Mouse (Mus musculus) limb, embryonic 13.5 days (tissue): ENCODE measurements around the gene Mvp. TPM values are rescaled to one million over a fixed set of nuclear protein-coding genes. Genes with fewer than 3 reads are reported as not detected.

Experiments
- ATAC-seq: fragments of 200-750 bp; cut with Nextera tagmentation; 2 replicates; pipeline ENCODE4 v1.8.0; 2017; ENCODE audit warnings: low read depth, moderate number of reproducible peaks, moderate TSS enrichment; ENCODE audit not compliant: low FRiP score
- H3K27ac ChIP-seq: fragments of 300-500 bp; sonication (generic); 2 replicates; pipeline ENCODE4 v1.5.1; 2015; ENCODE audit warnings: inconsistent platforms, mild to moderate bottlenecking, moderate library complexity
- H3K27me3 ChIP-seq: fragments of 300-500 bp; sonication (generic); 2 replicates; pipeline ENCODE4 v1.6.1; 2015; ENCODE audit warnings: mild to moderate bottlenecking, inconsistent platforms
- H3K36me3 ChIP-seq: fragments of 300-500 bp; sonication (generic); 2 replicates; pipeline ENCODE4 v1.6.1; 2015; ENCODE audit warnings: inconsistent platforms, mild to moderate bottlenecking, moderate library complexity
- H3K4me1 ChIP-seq: fragments of 300-500 bp; sonication (generic); 2 replicates; pipeline ENCODE4 v1.6.1; 2015; ENCODE audit warnings: inconsistent platforms
- H3K4me2 ChIP-seq: fragments of 300-500 bp; sonication (generic); replicated peaks from 2 replicates; pipeline ENCODE4 v1.6.1; 2015; ENCODE audit warnings: inconsistent platforms, mild to moderate bottlenecking, moderate library complexity
- H3K4me3 ChIP-seq: fragments of 300-500 bp; sonication (generic); 2 replicates; pipeline ENCODE4 v1.5.1; 2015; ENCODE audit warnings: moderate library complexity, mild to moderate bottlenecking, inconsistent platforms
- H3K9ac ChIP-seq: fragments of 300-500 bp; sonication (generic); 2 replicates; pipeline ENCODE4 v1.6.1; 2015; ENCODE audit warnings: mild to moderate bottlenecking, inconsistent platforms
- H3K9me3 ChIP-seq: fragments of 300-500 bp; sonication (generic); 2 replicates; pipeline ENCODE4 v1.6.1; 2016; ENCODE audit warnings: inconsistent platforms
- WGBS: fragments of 180-500 bp; shearing (Covaris S2); methylation state at CpG from one replicate; pipeline ENCODE4 v1.1.7; 2015; 5-methylcytosine and 5-hydroxymethylcytosine counted together
- polyA plus RNA-seq: library from polyadenylated mRNA; unstranded; fragments of >200 nt; fragmentation: Nextera tagmentation; extraction: Ambion mirVana; gene quantifications from 2 replicates; pipeline ENCODE4 v1.2.1, GENCODE M21; 2015

The Mvp gene
- polyA plus RNA-seq, 1 experiment from 2014 or later, result 5.6 TPM

GRCm38 (mm10) chr7:127008239-127009019 lies 6.0 kb downstream of the Mvp start:
- H3K27ac ChIP-seq, result no peak overlapping the region
- H3K4me2 ChIP-seq, result no peak overlapping the region
- H3K4me1 ChIP-seq, result peaks cover 6% of the 10 kb centered on the region; the same call in 1 of the 2 replicates
- no peak overlapping the region for H3K4me3 ChIP-seq
- 67% methylated on average over 9 of the region's 9 CpGs for WGBS
- peaks cover 19% of the 10 kb centered on the region for H3K36me3 ChIP-seq
- peak overlapping the region; percentile 39; the same call in 1 of the 2 replicates for H3K9ac ChIP-seq
- no peaks in the 10 kb centered on the region for H3K9me3 ChIP-seq
- no peaks in the 10 kb centered on the region for H3K27me3 ChIP-seq
- no peak for ATAC-seq

DNA sequence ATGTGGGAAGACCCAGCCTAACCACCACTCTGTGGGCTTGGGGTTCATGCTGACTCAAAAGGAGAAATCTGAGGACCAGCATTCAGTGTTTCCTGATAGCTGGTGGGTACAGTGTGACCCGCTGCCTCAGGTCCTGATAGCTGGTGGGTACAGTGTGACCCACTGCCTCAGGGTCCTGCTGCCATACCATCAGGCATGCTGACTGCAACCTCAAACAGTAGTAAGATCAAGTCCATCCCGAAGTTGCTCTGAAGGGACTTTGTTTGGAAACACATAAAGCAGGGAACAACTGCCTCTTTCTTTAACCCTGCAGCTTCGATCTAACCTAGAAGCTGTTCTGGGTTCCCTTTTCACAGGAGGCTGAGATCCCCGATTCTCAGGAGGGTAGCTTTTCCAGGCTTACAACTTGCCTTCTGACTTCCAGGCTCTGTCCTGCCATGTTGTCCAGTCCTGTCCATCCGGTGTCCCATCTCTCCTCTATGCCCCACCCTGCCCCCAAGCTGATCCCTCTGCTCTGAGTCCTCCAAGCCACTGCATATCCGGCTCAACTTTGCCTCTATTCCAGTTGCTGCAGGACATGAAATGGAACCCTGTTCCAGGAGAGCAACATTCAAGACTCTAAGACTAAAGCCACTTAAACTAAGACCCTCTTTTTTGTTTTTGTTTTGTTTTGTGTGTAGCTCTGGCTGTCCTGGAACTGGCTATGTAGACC lies 7.0 kb downstream of the Mvp start:
- no peak overlapping the region for H3K9ac ChIP-seq
- 86% methylated on average over 6 of the region's 6 CpGs for WGBS
- no peak overlapping the region for H3K27ac ChIP-seq
- peaks cover 10% of the 10 kb centered on the region; the same call in 1 of the 2 replicates for H3K36me3 ChIP-seq
- no peak overlapping the region for H3K4me3 ChIP-seq
- ATAC-seq, result no peak
- H3K9me3 ChIP-seq, result no peaks in the 10 kb centered on the region
- no peak overlapping the region for H3K4me2 ChIP-seq
- no peaks in the 10 kb centered on the region for H3K27me3 ChIP-seq
- peaks cover 6% of the 10 kb centered on the region; the same call in 1 of the 2 replicates for H3K4me1 ChIP-seq

DNA sequence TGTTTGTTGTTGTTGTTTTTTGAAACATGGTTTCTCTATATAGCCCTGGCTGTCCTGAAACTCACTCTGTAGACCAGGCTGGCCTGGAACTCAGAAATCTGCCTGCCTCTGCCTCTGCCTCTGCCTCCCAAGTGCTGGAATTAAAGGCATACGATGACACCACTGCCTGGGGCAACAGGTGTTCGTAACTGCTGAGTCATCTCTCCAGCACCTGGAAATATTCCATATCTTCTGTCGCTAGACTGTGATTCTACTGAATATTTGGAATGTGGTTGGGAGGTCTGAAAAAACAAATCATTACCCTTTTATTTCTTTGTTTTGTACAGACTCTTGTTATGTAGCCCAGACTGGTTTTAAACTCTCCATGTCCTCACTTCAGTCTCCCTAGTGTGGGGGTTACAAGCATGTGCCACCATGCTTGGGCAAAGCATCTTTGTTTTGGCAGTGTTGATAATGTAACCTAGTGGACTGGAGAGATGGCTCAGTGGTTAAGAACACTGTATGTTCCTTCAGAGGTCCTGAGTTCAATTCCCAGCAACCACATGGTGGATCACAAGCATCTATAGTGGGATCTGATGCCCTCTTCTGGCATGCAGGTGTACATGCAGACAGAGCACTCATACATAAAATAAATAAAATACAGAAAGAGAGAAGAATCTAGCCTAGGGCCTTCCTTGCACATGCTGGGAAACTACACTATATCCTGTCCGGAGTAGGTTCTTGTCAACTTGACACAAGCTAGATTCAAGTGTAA lies 10.1 kb downstream of the Mvp start:
- peaks cover 6% of the 10 kb centered on the region; the same call in 1 of the 2 replicates for H3K4me1 ChIP-seq
- WGBS, result 82% methylated on average over 4 of the region's 4 CpGs
- no peaks in the 10 kb centered on the region for H3K9me3 ChIP-seq
- no peak for ATAC-seq
- no peak overlapping the region for H3K27ac ChIP-seq
- no peak overlapping the region for H3K4me3 ChIP-seq
- no peaks in the 10 kb centered on the region for H3K27me3 ChIP-seq
- H3K36me3 ChIP-seq, result no peaks in the 10 kb centered on the region
- no peak overlapping the region for H3K4me2 ChIP-seq
- H3K9ac ChIP-seq, result no peak overlapping the region

GRCm38 (mm10) chr7:127003620-127004019 lies 10.8 kb downstream of the Mvp start:
- Histone ChIP-seq H3K9ac (no peak overlapping the region), H3K4me1 (peaks cover 6% of the 10 kb centered on the region; the same call in 1 of the 2 replicates), H3K27me3 (no peaks in the 10 kb centered on the region), H3K4me3 (no peak overlapping the region), H3K36me3 (no peaks in the 10 kb centered on the region), H3K27ac (no peak overlapping the region), H3K4me2 (no peak overlapping the region), H3K9me3 (no peaks in the 10 kb centered on the region)
- WGBS, result 88% methylated on average over 5 of the region's 5 CpGs
- ATAC-seq, result no peak

GRCm38 (mm10) chr7:126999568-126999967 lies 14.9 kb downstream of the Mvp start:
- H3K4me2 ChIP-seq, result no peak overlapping the region
- no peak overlapping the region for H3K4me3 ChIP-seq
- no peaks in the 10 kb centered on the region for H3K4me1 ChIP-seq
- ATAC-seq, result no peak
- no peaks in the 10 kb centered on the region for H3K27me3 ChIP-seq
- 80% methylated on average over 10 of the region's 10 CpGs for WGBS
- H3K9ac ChIP-seq, result no peak overlapping the region
- H3K27ac ChIP-seq, result no peak overlapping the region
- peaks cover 3% of the 10 kb centered on the region; the same call in 1 of the 2 replicates for H3K36me3 ChIP-seq
- peaks cover 4% of the 10 kb centered on the region; the same call in 1 of the 2 replicates for H3K9me3 ChIP-seq

- WGBS, result 78% methylated on average over 4 of the region's 4 CpGs
- Histone ChIP-seq H3K4me1 (no peaks in the 10 kb centered on the region), H3K27me3 (no peaks in the 10 kb centered on the region), H3K4me3 (no peak overlapping the region), H3K9ac (no peak overlapping the region), H3K9me3 (peaks cover 4% of the 10 kb centered on the region; the same call in 1 of the 2 replicates), H3K27ac (no peak overlapping the region), H3K36me3 (peaks cover 3% of the 10 kb centered on the region; the same call in 1 of the 2 replicates), H3K4me2 (no peak overlapping the region)
- no peak for ATAC-seq
Observed at GRCm38 (mm10) chr7:126996449-126996848, 18.0 kb downstream of the Mvp start.

- no peak overlapping the region for H3K9ac ChIP-seq
- no peaks in the 10 kb centered on the region for H3K36me3 ChIP-seq
- H3K27me3 ChIP-seq, result no peaks in the 10 kb centered on the region
- H3K9me3 ChIP-seq, result no peaks in the 10 kb centered on the region
- H3K4me2 ChIP-seq, result no peak overlapping the region
- WGBS, result 69% methylated on average over 8 of the region's 8 CpGs
- ATAC-seq, result no peak
- no peak overlapping the region for H3K4me3 ChIP-seq
- 0 out of 2 replicates have a peak, but pooled peaks cover 4% of the 10 kb centered on the region for H3K4me1 ChIP-seq
- H3K27ac ChIP-seq, result no peak overlapping the region
Observed at GRCm38 (mm10) chr7:126988816-126989215, 25.6 kb downstream of the Mvp start.

DNA sequence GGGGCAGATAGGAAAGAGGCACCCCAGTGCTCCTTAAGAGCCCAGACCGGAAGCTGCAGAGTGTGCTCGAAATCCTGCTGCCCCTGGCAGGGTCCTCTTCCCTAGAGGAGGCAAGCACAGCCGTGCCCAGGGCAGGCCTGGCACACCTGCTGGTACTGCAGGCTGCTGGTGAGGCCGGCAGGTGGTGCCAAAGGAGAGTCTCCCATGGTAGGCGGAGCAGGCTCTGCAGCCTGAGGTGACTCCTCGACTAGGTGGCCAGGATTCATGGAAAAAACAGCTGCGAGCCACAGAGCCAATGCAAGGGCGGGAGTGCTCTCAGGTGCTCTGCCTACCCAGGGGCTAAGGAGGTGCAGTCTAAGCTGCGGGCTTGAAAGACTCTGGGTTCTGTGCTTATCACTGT lies 28.1 kb downstream of the Mvp start:
- H3K27me3 ChIP-seq, result no peaks in the 10 kb centered on the region
- H3K4me3 ChIP-seq, result no peak overlapping the region
- no peak overlapping the region for H3K4me2 ChIP-seq
- 36% methylated on average over 9 of the region's 9 CpGs for WGBS
- H3K27ac ChIP-seq, result no peak overlapping the region
- H3K4me1 ChIP-seq, result 0 out of 2 replicates have a peak, but pooled peaks cover 4% of the 10 kb centered on the region
- peak; percentile 57; the same call in 1 of the 2 replicates for ATAC-seq
- no peak overlapping the region for H3K9ac ChIP-seq
- H3K9me3 ChIP-seq, result no peaks in the 10 kb centered on the region
- H3K36me3 ChIP-seq, result peaks cover 8% of the 10 kb centered on the region

GRCm38 (mm10) chr7:126984667-126985444 lies 29.6 kb downstream of the Mvp start:
- H3K9me3 ChIP-seq, result no peaks in the 10 kb centered on the region
- H3K9ac ChIP-seq, result 0 out of 2 replicates have a peak overlapping the region, but pooled peaks have one; percentile 13
- 0 out of 2 replicates have a peak, but pooled peaks cover 4% of the 10 kb centered on the region for H3K4me1 ChIP-seq
- no peaks in the 10 kb centered on the region for H3K27me3 ChIP-seq
- no peak overlapping the region for H3K4me3 ChIP-seq
- WGBS, result 31% methylated on average over 10 of the region's 10 CpGs
- no peak overlapping the region for H3K27ac ChIP-seq
- ATAC-seq, result no peak
- no peak overlapping the region for H3K4me2 ChIP-seq
- peaks cover 21% of the 10 kb centered on the region for H3K36me3 ChIP-seq

GRCm38 (mm10) chr7:126983113-126983512 lies 31.3 kb downstream of the Mvp start:
- 0 out of 2 replicates have a peak, but pooled peaks cover 4% of the 10 kb centered on the region for H3K4me1 ChIP-seq
- WGBS, result 79% methylated on average over 7 of the region's 7 CpGs
- no peak overlapping the region for H3K27ac ChIP-seq
- peaks cover 39% of the 10 kb centered on the region for H3K36me3 ChIP-seq
- no peak overlapping the region for H3K4me3 ChIP-seq
- no peaks in the 10 kb centered on the region for H3K9me3 ChIP-seq
- no peaks in the 10 kb centered on the region for H3K27me3 ChIP-seq
- no peak overlapping the region for H3K9ac ChIP-seq
- H3K4me2 ChIP-seq, result no peak overlapping the region
- ATAC-seq, result no peak

DNA sequence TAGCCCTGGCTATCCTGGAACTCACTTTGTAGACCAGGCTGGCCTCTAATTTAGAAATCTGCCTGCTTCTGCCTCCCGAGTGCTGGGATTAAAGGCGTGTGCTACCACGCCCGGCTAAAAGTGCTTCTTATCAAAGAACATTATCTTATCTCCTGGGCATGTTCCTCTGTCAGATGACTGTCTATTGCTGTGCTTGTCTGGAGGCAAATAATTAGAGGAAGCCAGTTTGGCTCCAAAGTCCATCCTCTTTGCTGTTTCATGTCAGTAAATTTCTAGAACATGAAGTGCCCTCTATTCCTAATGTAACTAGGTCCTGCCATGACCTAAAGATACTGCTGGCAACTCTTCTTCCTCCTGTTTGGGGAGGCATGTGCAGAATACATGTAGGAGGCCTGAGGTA lies 32.4 kb downstream of the Mvp start:
- H3K4me1 ChIP-seq, result peaks cover 12% of the 10 kb centered on the region
- no peak overlapping the region for H3K4me2 ChIP-seq
- no peak overlapping the region for H3K27ac ChIP-seq
- 88% methylated on average over 4 of the region's 4 CpGs for WGBS
- no peaks in the 10 kb centered on the region for H3K9me3 ChIP-seq
- ATAC-seq, result no peak
- no peaks in the 10 kb centered on the region for H3K27me3 ChIP-seq
- no peak overlapping the region for H3K4me3 ChIP-seq
- no peak overlapping the region for H3K9ac ChIP-seq
- H3K36me3 ChIP-seq, result peaks cover 41% of the 10 kb centered on the region
